8 mouse cellular contexts compared by ENCODE assay signal in genomic region chr7:126482392-126482871, GRCm38 (mm10). TPM values are rescaled to one million over a fixed set of nuclear protein-coding genes. Genes with fewer than 3 reads are reported as not detected.
DNase-seq lines count a peak whose midpoint lies in the region; ATAC-seq and TF ChIP-seq lines count a peak whose summit lies in the region.

No protein-coding gene starts in this region.

- no peak for ATAC-seq in CD4-positive, CD25-positive, alpha-beta regulatory T cell, adult 4 months
- peak; percentile 78 for ATAC-seq in common myeloid progenitor, adult 5-6 weeks (replicated peaks; ENCODE audit: low read depth, poor library complexity, severe bottlenecking)
- ATAC-seq in hindbrain, embryonic 16.5 days = peak; percentile 67

- no peaks in the 10 kb centered on the region for H3K27me3 ChIP-seq in hindbrain, embryonic 16.5 days (replicated peaks; ENCODE audit: control insufficient read depth, insufficient read depth, low read length)

- TF ChIP-seq CTCF in gastrocnemius, adult 2 months (IDR thresholded peaks at IDR 0.05) = peak; percentile 11; the same call in 1 of the 2 replicates

- peak overlapping the region; percentile 68 for H3K4me3 ChIP-seq in gastrocnemius, adult 2 months
- H3K4me3 ChIP-seq in hindbrain, embryonic 16.5 days (ENCODE audit: low read length) = peak overlapping the region; percentile 40

- H3K9ac ChIP-seq in hindbrain, embryonic 16.5 days (ENCODE audit: low read depth, low read length) = peak overlapping the region; percentile 63

- peaks cover 5% of the 10 kb centered on the region for H3K4me1 ChIP-seq in hindbrain, embryonic 16.5 days (ENCODE audit: control insufficient read depth, insufficient read depth, low read depth, low read length)

- peak; percentile 60 for DNase-seq in CD4-positive, CD25-positive, alpha-beta regulatory T cell, adult 2 months (ENCODE audit: low read depth, low spot score)
- DNase-seq in gastrocnemius, adult 2 months = peak; percentile 93
- DNase-seq in left cerebral cortex, postnatal 4 days = peak; percentile 70
- DNase-seq in mesoderm, embryonic 11.5 days (ENCODE audit: low read depth, low spot score) = peak; percentile 84
- DNase-seq in right cerebral cortex, postnatal 4 days = peak; percentile 36

- H3K27ac ChIP-seq in gastrocnemius, adult 2 months = peak overlapping the region; percentile 74
- peak overlapping the region; percentile 77 for H3K27ac ChIP-seq in hindbrain, embryonic 16.5 days (ENCODE audit: low read depth, low read length)

- H3K9me3 ChIP-seq in hindbrain, embryonic 16.5 days (ENCODE audit: control insufficient read depth, low read length) = no peaks in the 10 kb centered on the region

- 1% methylated on average over 22 of the region's 23 CpGs for WGBS in hindbrain, embryonic 16.5 days

- intact Hi-C loops in gastrocnemius, adult 2 months (cut with DNase I) = loop anchor here (5.0 kb wide), 1 partner anchor 85 kb away; the partner anchor contains the start of gene Nfatc2ip
- intact Hi-C loops in left cerebral cortex, postnatal 4 days (cut with DNase I) = no loop called here

- no peaks in the 10 kb centered on the region for H3K36me3 ChIP-seq in hindbrain, embryonic 16.5 days (ENCODE audit: control insufficient read depth, insufficient read depth, low read length)

- H3K4me2 ChIP-seq in hindbrain, embryonic 16.5 days (ENCODE audit: low read length) = peak overlapping the region; percentile 79

RNA-seq across cellular contexts. Expression of gene Tufm, which starts 4.7 kb away (rescaled TPM):
- polyA plus RNA-seq in CD4-positive, CD25-positive, alpha-beta regulatory T cell, adult 4 months (2017; shearing (Covaris generic)) = 10 to 100 TPM; 79.8 to 89.2 TPM
- 92.3 and 108 TPM in 2 replicates for total RNA-seq in common myeloid progenitor, adult 5-6 weeks (2017)
- total RNA-seq in gastrocnemius, adult 2 months (2021) = 100 to 1,000 TPM; 111 to 141 TPM
- polyA plus RNA-seq in hindbrain, embryonic 16.5 days (2015; fragmentation: Nextera tagmentation; extraction: Ambion mirVana) = 136 and 137 TPM in 2 replicates
- total RNA-seq in left cerebral cortex, postnatal 4 days (2021) = 10 to 100 TPM; 80.9 to 96.5 TPM

RNA-seq across cellular contexts. Expression of gene Sh2b1, which starts 7.2 kb away (rescaled TPM):
- polyA plus RNA-seq in CD4-positive, CD25-positive, alpha-beta regulatory T cell, adult 4 months (2017; shearing (Covaris generic)) = 10 to 100 TPM; 11.5 to 13.1 TPM
- 16.6 and 17.3 TPM in 2 replicates for total RNA-seq in common myeloid progenitor, adult 5-6 weeks (2017)
- total RNA-seq in gastrocnemius, adult 2 months (2021) = 10 to 100 TPM; 43.0 to 48.1 TPM
- 70.7 and 76.5 TPM in 2 replicates for polyA plus RNA-seq in hindbrain, embryonic 16.5 days (2015; fragmentation: Nextera tagmentation; extraction: Ambion mirVana)
- 10 to 100 TPM; 72.5 to 77.7 TPM for total RNA-seq in left cerebral cortex, postnatal 4 days (2021)

RNA-seq across cellular contexts. Expression of gene Atp2a1, which starts 19.5 kb away (rescaled TPM):
- under 1 TPM; 0.18 to 0.38 TPM for polyA plus RNA-seq in CD4-positive, CD25-positive, alpha-beta regulatory T cell, adult 4 months (2017; shearing (Covaris generic))
- 0.41 TPM in 1 of 2 replicates, not detected in the other for total RNA-seq in common myeloid progenitor, adult 5-6 weeks (2017)
- over 10,000 TPM; 21,521 to 26,495 TPM for total RNA-seq in gastrocnemius, adult 2 months (2021)
- 0.56 and 14.3 TPM in 2 replicates for polyA plus RNA-seq in hindbrain, embryonic 16.5 days (2015; fragmentation: Nextera tagmentation; extraction: Ambion mirVana)
- under 1 TPM in 1 of 2 experiments, not detected in 1; 0.12 TPM for total RNA-seq in left cerebral cortex, postnatal 4 days (2021)

RNA-seq across cellular contexts. Expression of gene Atxn2l, which starts 20.8 kb away (rescaled TPM):
- 10 to 100 TPM; 15.6 to 17.4 TPM for polyA plus RNA-seq in CD4-positive, CD25-positive, alpha-beta regulatory T cell, adult 4 months (2017; shearing (Covaris generic))
- 37.0 and 51.1 TPM in 2 replicates for total RNA-seq in common myeloid progenitor, adult 5-6 weeks (2017)
- total RNA-seq in gastrocnemius, adult 2 months (2021) = 10 to 100 TPM; 32.8 to 34.0 TPM
- polyA plus RNA-seq in hindbrain, embryonic 16.5 days (2015; fragmentation: Nextera tagmentation; extraction: Ambion mirVana) = 48.1 and 59.7 TPM in 2 replicates
- total RNA-seq in left cerebral cortex, postnatal 4 days (2021) = 100 to 1,000 TPM; 164 to 165 TPM

RNA-seq across cellular contexts. Expression of gene Rabep2, which starts 53.9 kb away (rescaled TPM):
- 10 to 100 TPM; 31.9 to 68.2 TPM for polyA plus RNA-seq in CD4-positive, CD25-positive, alpha-beta regulatory T cell, adult 4 months (2017; shearing (Covaris generic))
- total RNA-seq in common myeloid progenitor, adult 5-6 weeks (2017) = 22.5 and 23.1 TPM in 2 replicates
- 10 to 100 TPM; 14.0 to 14.9 TPM for total RNA-seq in gastrocnemius, adult 2 months (2021)
- 23.1 and 26.0 TPM in 2 replicates for polyA plus RNA-seq in hindbrain, embryonic 16.5 days (2015; fragmentation: Nextera tagmentation; extraction: Ambion mirVana)
- total RNA-seq in left cerebral cortex, postnatal 4 days (2021) = 10 to 100 TPM; 18.6 to 19.9 TPM

Comparison
In these comparisons a context has a peak if more than half of its experiments do, and no peak if none do; other contexts are left out.
1. DNase-seq: peak in every context shown above with its lines; median percentile 93 in gastrocnemius, adult 2 months; 84 in mesoderm, embryonic 11.5 days; 70 in left cerebral cortex, postnatal 4 days; 60 in CD4-positive, CD25-positive, alpha-beta regulatory T cell, adult 2 months; 36 in right cerebral cortex, postnatal 4 days.
2. RNA of gene Atp2a1, which starts 19.5 kb away (total RNA-seq): 21,521 to 26,495 TPM in gastrocnemius, adult 2 months; 0.41 TPM in common myeloid progenitor, adult 5-6 weeks and 0.12 TPM in left cerebral cortex, postnatal 4 days; every median in the first group is over 1,000 times any median in the second.